Mouse (Mus musculus) limb, embryonic 14.5 days (tissue): ENCODE measurements around the gene Usp22. TPM values are rescaled to one million over a fixed set of nuclear protein-coding genes. Genes with fewer than 3 reads are reported as not detected.
"Not testable (repeated sequence)": the region's sequence is repeated elsewhere in the genome, so short reads cannot be mapped to it uniquely, and the experiment has no call there.

Experiments
- ATAC-seq: fragments of 200-750 bp; cut with Nextera tagmentation; 2 replicates; pipeline ENCODE4 v1.8.0; 2017; ENCODE audit warnings: low read depth, moderate number of reproducible peaks, moderate TSS enrichment; ENCODE audit not compliant: low FRiP score
- DNase-seq: peaks from one replicate; pipeline ENCODE4 v3.0.0-alpha.2; 2015; ENCODE audit warnings: low spot score
- H3K27ac ChIP-seq: fragments of 300-500 bp; sonication (generic); replicated peaks from 2 replicates; pipeline ENCODE4 v1.5.1; 2014; ENCODE audit warnings: low read depth, mild to moderate bottlenecking, low read length, moderate library complexity, mixed read lengths
- H3K27me3 ChIP-seq: fragments of 300-500 bp; sonication (generic); 2 replicates; pipeline ENCODE4 v1.6.1; 2014; ENCODE audit warnings: low read length, mixed read lengths; ENCODE audit not compliant: control insufficient read depth, insufficient read depth
- H3K36me3 ChIP-seq: fragments of 300-500 bp; sonication (generic); 2 replicates; pipeline ENCODE4 v1.6.1; 2014; ENCODE audit warnings: mild to moderate bottlenecking, low read length, moderate library complexity, mixed read lengths; ENCODE audit not compliant: control insufficient read depth, insufficient read depth
- H3K4me1 ChIP-seq: fragments of 300-500 bp; sonication (generic); 2 replicates; pipeline ENCODE4 v1.6.1; 2014; ENCODE audit warnings: antibody characterized with exemption, low read length, mixed read lengths; ENCODE audit not compliant: control insufficient read depth, insufficient read depth
- H3K4me2 ChIP-seq: fragments of 300-500 bp; sonication (generic); replicated peaks from 2 replicates; pipeline ENCODE4 v1.6.1; 2014; ENCODE audit warnings: low read depth, mild to moderate bottlenecking, low read length, moderate library complexity; ENCODE audit not compliant: severe bottlenecking
- H3K4me3 ChIP-seq: fragments of 300-500 bp; sonication (generic); replicated peaks from 2 replicates; pipeline ENCODE4 v1.5.1; 2014; ENCODE audit warnings: low read length
- H3K9ac ChIP-seq: fragments of 300-500 bp; sonication (generic); 2 replicates; pipeline ENCODE4 v1.6.1; 2014; ENCODE audit warnings: mild to moderate bottlenecking, low read depth, low read length, moderate library complexity; ENCODE audit not compliant: severe bottlenecking
- H3K9me3 ChIP-seq: fragments of 300-500 bp; sonication (generic); 2 replicates; pipeline ENCODE4 v1.6.1; 2016; ENCODE audit warnings: low read length; ENCODE audit not compliant: control insufficient read depth
- POLR2A ChIP-seq: fragments of 200-500 bp; IDR thresholded peaks from 2 replicates; pipeline ENCODE4 v1.8.0; 2012; ENCODE audit warnings: inconsistent platforms, mild to moderate bottlenecking, moderate library complexity, borderline replicate concordance; ENCODE audit not compliant: insufficient read depth, insufficient read length; ENCODE audit errors: extremely low read depth
- WGBS: fragments of 180-500 bp; shearing (Covaris S2); extraction: QIAGEN DNeasy Blood & Tissue Kit; methylation state at CpG from one replicate; pipeline ENCODE4 v1.1.7; 2014; 5-methylcytosine and 5-hydroxymethylcytosine counted together
- polyA plus RNA-seq, 2 experiments: library from polyadenylated mRNA; depleted of rRNA in 1 of 2; stranded (reverse) in 1 of 2; unstranded in 1 of 2; fragments of >200 nt; fragmentation: Nextera tagmentation in 1 of 2; extraction: Ambion mirVana in 1 of 2; gene quantifications; 2 replicates each; pipeline versions ENCODE4 v1.2.1 to v1.2.3; 2012 to 2014

The Usp22 gene
- polyA plus RNA-seq, 2 experiments, result 123 to 174 TPM

GRCm38 (mm10) chr11:61196616-61197353 is 21.9 kb upstream of the Usp22 start:
- Histone ChIP-seq H3K4me2 (no peak overlapping the region), H3K36me3 (no peaks in the 10 kb centered on the region), H3K9ac (no peak overlapping the region), H3K4me1 (0 out of 2 replicates have a peak, but pooled peaks cover 6% of the 10 kb centered on the region), H3K4me3 (no peak overlapping the region), H3K27ac (no peak overlapping the region), H3K9me3 (no peaks in the 10 kb centered on the region), H3K27me3 (no peaks in the 10 kb centered on the region)
- WGBS, result 80% methylated on average over 14 of the region's 14 CpGs
- ATAC-seq (no peak), DNase-seq (no peak)
- no peak for TF ChIP-seq POLR2A

- ATAC-seq (peak; percentile 60; the same call in 1 of the 2 replicates), DNase-seq (peak; percentile 80)
- TF ChIP-seq POLR2A, result no peak
- Histone ChIP-seq H3K4me3 (no peak overlapping the region), H3K4me1 (no peaks in the 10 kb centered on the region), H3K9ac (no peak overlapping the region), H3K27me3 (no peaks in the 10 kb centered on the region), H3K9me3 (no peaks in the 10 kb centered on the region), H3K4me2 (no peak overlapping the region), H3K36me3 (no peaks in the 10 kb centered on the region), H3K27ac (no peak overlapping the region)
- WGBS, result 5% methylated on average over 9 of the region's 9 CpGs
Observed at GRCm38 (mm10) chr11:61193392-61193791, 18.5 kb upstream of the Usp22 start.

GRCm38 (mm10) chr11:61192779-61193178 is 17.9 kb upstream of the Usp22 start:
- DNase-seq, result no peak
- ATAC-seq, result no peak
- H3K4me2 ChIP-seq, result no peak overlapping the region
- H3K36me3 ChIP-seq, result no peaks in the 10 kb centered on the region
- no peak overlapping the region for H3K4me3 ChIP-seq
- no peak overlapping the region for H3K9ac ChIP-seq
- H3K9me3 ChIP-seq, result no peaks in the 10 kb centered on the region
- no peak for TF ChIP-seq POLR2A
- no peak overlapping the region for H3K27ac ChIP-seq
- 97% methylated on average over 2 of the region's 2 CpGs for WGBS
- no peaks in the 10 kb centered on the region for H3K27me3 ChIP-seq
- H3K4me1 ChIP-seq, result no peaks in the 10 kb centered on the region

- DNase-seq, H3K4me2 ChIP-seq, H3K4me3 ChIP-seq, H3K4me1 ChIP-seq, H3K9me3 ChIP-seq, H3K9ac ChIP-seq, H3K36me3 ChIP-seq, ATAC-seq, H3K27ac ChIP-seq, H3K27me3 ChIP-seq: not testable (repeated sequence)
- 95% methylated on average over 6 of the region's 10 CpGs for WGBS
Observed at GRCm38 (mm10) chr11:61192123-61192522, 17.3 kb upstream of the Usp22 start.

- Histone ChIP-seq H3K9ac (no peak overlapping the region), H3K4me1 (no peaks in the 10 kb centered on the region), H3K36me3 (no peaks in the 10 kb centered on the region), H3K27me3 (no peaks in the 10 kb centered on the region), H3K4me2 (no peak overlapping the region), H3K9me3 (peaks cover 2% of the 10 kb centered on the region; the same call in 1 of the 2 replicates), H3K27ac (no peak overlapping the region), H3K4me3 (no peak overlapping the region)
- no peak for TF ChIP-seq POLR2A
- WGBS, result 56% methylated on average over 2 of the region's 2 CpGs
- no peak for ATAC-seq
- DNase-seq, result no peak
Observed at GRCm38 (mm10) chr11:61190776-61191175, 15.9 kb upstream of the Usp22 start.
